Mouse (Mus musculus) left cerebral cortex, adult 18-20 months (tissue): ENCODE results near the gene Grk2. TPM values are rescaled to one million over a fixed set of nuclear protein-coding genes. Genes with fewer than 3 reads are reported as not detected.

Source experiments
- DNase-seq, 2 experiments: peaks; one replicate each; pipeline ENCODE4 v3.0.0; 2021 to 2022; ENCODE audit warnings: low spot score in 2 of 2, mixed read lengths in 1 of 2
- total RNA-seq, 2 experiments: library from RNA; stranded (reverse); gene quantifications; 2 replicates each; pipeline ENCODE4 v1.2.3; 2021

Grk2 gene
- total RNA-seq, 2 experiments from 2014 or later, result 224 to 230 TPM

- DNase-seq, result no peak
Observed at GRCm38 (mm10) chr19:4304251-4304821, 1.7 kb downstream of the Grk2 start.

DNA sequence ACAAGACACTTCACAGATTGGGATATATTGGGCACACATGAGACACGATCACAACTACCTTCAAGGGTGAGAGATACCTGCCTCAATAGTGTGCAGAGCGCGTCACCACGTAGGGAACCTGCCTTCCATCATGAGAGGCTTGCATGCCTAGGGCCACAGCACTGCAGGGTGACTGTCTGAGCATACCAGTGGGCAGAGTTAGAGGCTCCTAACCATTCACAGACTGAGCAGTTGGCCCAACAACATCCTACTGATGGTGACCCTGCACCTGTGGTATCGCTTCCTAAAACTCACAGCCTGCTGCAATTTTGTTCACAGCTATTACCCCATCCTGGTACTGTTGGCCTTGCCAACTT, 2.4 kb downstream of the Grk2 start:
- no peak for DNase-seq

- peak in 1 of 2 experiments; percentile 36 for DNase-seq
Observed at GRCm38 (mm10) chr19:4302936-4303639, 2.9 kb downstream of the Grk2 start.

GRCm38 (mm10) chr19:4301735-4302651, 4.0 kb downstream of the Grk2 start:
- DNase-seq, result peak in 1 of 2 experiments; percentile 58

- peak in 1 of 2 experiments; percentile 51 for DNase-seq
Observed at GRCm38 (mm10) chr19:4300852-4301734, 4.9 kb downstream of the Grk2 start.

- DNase-seq, result no peak
Observed at GRCm38 (mm10) chr19:4300271-4300704, 5.7 kb downstream of the Grk2 start.

DNA sequence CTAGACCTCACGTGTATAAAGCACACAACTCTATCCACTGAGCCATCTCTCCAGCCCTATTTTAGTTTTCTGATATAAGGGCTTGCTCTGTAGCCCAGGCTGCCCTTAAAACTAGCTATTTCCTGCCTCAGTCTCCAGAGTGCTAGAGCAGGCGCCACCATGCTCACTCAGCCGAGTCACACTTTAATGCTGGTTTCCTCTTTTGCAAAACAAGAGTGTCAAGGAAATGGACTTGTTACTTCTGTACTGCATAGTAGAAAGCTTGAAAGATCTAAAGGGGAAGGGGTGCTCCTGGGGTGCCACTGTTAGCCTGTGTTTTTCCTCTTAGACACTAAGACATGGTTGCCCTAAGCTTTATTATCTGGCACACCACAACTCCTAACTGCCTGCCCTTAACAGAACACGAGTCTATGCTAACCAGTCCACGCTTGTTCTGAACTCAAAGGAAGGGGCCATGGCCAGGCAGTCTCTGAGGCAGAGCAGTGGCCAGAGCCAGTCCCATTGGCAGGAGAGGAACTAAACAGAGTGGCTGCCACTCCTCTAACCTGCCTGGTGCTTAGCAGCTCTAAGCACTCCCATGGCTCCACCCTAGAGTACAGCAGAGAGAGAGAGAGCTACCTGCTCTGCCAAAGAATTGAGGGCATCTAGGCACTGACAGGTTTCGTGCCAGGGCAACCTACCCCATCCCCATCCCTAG, 6.3 kb downstream of the Grk2 start:
- DNase-seq, result no peak

DNA sequence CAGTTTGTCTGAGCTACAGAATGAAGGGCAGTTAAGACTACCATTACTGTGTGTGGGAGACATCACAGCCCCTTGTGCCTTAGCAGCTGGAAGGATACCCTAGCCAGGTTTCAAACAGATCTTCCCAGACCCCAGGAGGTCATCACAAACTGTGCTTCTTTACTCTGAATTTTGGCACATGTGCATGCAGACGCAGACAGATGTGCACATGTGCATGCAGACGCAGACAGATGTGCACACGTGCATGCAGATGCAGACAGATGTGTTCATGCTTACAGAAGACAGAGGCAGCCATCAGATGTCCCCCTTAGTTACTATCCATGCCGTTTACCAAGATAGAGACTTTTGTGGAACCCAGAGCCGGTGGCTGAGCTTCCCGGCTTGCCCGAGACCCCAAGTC, 6.9 kb downstream of the Grk2 start:
- no peak for DNase-seq

DNA sequence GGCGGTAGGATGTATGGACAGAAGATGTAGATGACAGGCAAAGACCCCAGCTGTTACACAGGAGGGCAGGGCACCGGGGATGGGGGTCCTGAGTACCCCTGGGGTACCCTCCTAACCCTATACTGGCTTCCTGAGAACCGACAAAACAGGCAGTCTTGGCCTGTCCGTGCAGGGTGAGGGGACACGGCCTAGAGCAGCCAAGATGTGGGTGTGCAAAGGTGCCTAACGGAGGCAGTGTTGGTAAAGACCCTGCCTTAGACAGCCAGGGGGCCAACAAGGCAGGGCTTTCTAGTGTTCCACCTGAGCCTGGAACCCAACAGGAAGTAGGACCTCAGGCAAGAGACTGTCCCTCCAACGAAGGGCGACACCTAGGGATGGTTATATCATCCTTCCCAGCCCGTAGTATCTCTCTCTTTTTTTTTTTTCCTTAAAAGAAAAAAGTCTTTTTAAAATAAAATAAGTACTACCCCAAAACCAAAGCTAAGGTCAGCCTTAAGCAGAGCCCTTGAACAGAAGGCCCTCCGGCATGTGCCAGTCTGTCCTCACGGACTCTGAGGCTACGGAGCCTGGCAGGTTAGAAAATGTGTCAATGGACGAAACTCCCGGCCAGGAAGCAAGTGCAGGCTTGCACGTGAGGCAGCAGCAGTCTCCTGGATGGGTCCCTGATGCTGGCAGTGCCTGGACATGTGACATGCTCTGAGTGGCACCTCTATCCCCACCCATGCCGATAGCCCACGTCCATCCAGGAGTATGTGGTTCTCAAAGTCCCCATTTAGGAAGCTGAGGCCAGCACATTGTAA, 7.5 kb downstream of the Grk2 start:
- DNase-seq, result no peak

DNA sequence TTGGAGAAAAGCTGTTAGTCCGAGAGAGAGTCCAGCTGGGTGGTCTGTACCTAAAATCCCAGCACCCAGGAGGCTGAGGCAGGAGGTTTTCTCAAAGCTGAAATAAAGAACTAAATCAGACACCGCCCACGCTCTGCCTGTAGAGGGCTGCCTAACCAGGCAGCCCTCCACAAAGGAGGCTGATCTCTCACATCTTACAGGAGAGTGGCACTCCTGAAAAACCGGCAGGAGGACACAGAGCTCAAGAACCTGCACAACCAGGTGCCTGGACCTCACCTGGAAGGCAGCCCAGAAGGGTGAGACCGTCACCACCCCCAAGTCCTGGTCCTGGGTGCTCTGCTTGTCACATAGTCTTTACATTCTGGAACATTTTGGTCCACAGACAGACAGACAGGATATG, 8.2 kb downstream of the Grk2 start:
- DNase-seq, result no peak

- DNase-seq, result no peak
Observed at GRCm38 (mm10) chr19:4296611-4297010, 9.4 kb downstream of the Grk2 start.

- no peak for DNase-seq
Observed at GRCm38 (mm10) chr19:4295391-4295790, 10.6 kb downstream of the Grk2 start.

DNA sequence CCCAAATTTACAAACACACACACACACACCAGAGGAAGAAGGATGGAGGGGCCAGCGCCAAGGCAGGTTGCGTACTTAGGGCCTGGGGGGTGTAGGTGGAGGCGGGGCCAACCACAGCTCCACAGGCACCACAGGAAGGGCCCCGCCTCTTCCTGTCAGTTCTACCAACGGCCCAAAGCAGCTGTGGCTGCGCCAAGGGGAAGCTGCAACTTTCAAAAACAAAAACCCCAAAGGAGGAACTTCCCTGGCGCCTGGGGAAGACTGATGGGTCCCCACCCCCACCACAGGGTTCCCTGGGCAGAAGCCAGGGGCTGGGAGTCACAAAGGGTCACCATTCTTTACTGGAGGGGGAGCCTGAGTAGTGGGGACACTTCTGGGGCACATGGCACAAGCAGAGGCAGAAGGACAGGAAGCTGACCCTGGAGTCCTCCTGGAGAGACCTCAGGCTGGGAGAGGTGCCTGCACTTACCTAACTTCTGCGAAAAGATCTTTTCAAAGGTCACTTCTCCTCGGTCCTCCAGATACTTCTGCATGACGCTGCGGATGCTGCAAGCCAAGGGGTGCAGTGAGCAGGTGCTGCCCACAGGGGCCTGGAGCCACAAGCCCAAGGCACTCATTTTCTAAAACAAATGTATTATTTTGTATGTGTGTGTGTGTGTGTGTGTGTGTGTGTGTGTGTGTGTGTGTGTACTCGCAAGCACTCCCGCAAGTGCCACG, 11.5 kb downstream of the Grk2 start:
- DNase-seq, result no peak

DNA sequence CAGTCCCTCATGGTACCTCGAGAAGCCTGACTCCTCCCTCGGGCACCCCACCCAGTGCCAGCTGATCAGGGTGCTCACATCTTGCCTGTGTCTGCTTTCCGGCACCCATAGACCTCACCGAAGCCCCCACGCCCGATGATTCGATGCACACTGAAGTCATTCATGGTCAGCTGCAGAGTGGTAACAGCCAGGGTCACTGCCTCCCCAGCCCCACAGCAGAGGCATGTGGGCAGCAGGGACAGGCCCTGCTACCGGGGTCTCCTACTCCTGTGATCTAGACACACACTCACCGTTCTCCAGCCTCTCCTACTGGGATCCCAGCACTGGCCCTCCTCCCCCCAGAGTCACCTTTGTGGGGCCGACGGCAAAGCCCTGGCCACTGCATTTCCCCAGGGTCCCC, 14.9 kb downstream of the Grk2 start:
- no peak for DNase-seq

GRCm38 (mm10) chr19:4290749-4291148, 15.3 kb downstream of the Grk2 start:
- DNase-seq, result no peak

DNA sequence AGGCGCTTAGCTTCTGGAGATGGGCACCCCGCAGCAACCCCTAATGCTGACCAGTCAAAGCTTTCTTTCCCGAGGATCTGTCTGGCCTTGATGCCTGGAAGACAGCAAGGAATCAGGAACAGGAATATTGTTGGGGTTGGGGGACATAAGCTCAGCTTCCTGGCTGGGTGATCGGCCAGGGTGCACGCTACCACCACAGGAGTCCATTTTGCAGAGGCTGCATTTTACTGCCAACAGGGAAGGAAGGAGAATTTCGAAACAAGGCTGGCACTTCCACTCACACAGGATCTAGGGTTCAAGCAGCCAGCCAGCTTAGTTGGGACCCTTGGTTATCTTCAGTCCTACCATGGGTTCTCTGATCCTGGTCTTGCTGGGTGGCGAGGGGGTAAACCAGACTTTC, 22.4 kb downstream of the Grk2 start:
- DNase-seq, result no peak

DNA sequence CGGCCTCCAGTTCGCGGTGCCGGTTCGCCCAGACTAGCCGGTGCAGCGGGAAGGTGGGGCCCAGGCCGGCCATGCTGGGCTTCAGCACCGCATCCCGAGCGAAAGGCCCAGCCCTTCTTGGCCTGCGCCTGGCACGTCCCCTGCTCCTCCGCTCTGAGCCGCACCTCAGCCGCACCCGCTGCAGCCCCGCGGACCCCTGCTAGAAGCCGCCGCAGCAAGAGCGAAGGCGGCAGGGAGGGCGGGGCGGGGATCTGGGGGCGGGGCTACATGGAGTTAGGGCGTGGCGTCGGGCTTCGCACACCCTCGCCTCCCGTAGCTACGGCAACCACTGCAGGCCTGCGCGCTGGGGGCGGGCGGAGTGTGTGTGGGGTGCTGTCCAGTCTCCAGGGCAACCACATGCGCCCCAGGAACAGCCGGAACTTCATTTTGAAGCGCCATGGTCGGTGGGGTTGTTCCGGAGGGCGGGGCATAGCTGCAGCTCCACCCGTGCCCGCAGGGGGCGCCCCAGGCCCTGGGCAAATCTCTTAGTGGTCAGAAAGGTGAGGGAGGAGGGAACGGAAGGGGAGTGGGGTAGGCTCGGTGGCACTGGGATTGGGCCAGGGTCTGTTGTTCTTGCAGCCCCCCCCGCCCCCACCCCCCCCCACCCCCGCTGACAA, 23.0 kb downstream of the Grk2 start, which contains the start of gene Ankrd13d:
Gene Ankrd13d, minus strand, starts transcription at position 240 of the 656 bp plus-strand sequence.
- DNase-seq, result peak; percentile 87 to 95

DNA sequence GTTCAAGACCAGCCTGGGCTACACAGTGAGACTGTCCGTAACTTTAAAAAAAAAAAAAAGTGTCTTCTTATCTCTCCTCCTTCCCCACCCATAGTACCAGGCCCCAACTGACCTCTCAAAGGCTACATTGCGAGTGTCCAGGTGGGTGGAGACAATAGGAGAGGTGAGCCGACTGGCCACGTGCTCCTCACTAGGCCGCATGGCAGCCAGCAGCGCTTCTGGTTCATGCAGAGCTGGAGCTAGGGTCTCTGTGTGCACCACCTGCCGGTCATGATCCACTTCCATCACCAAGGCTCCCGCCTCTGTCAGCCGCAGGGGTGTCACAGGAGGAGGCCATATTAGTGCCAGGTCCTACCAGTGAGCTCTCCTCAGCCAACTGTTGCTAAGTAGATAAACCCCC, 25.6 kb downstream of the Grk2 start:
- DNase-seq, result no peak
